Mouse (Mus musculus) G1E-ER4 (cell line): Measurements from ENCODE around the gene Kat6b. TPM values are rescaled to one million over a fixed set of nuclear protein-coding genes. Genes with fewer than 3 reads are reported as not detected.

Experiments used
- GATA1 ChIP-seq: IDR thresholded peaks from one replicate; pipeline ENCODE4 v1.8.0; 2012; ENCODE audit warnings: low read length, inconsistent platforms
- polyA plus RNA-seq: library from polyadenylated mRNA; stranded (reverse); fragments of >175 nt; gene quantifications from 2 replicates; pipeline ENCODE4 v1.2.3, GENCODE M21; 2012

Kat6b gene
- polyA plus RNA-seq, 1 experiment: 3.5 TPM

DNA sequence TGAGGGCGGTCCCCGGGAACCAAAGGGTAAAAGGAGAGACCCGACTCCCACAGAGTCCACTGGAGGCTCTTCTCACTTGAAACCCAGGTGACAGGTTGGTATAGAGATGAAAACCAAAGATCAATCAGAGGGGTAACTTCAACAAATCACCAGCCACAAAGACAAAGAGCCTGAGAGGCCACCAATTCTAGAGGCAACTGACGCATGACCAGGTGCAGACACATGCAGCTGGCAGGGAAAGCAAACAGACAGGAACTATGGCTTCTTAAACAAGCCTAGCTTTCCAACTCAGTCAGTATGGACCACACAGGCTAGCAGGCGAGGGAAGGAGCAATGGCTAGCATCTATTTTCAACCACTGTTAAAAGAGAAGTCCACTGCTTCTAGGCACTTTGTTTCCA is 10.8 kb upstream of the Kat6b start:
- TF ChIP-seq GATA1: no peak

DNA sequence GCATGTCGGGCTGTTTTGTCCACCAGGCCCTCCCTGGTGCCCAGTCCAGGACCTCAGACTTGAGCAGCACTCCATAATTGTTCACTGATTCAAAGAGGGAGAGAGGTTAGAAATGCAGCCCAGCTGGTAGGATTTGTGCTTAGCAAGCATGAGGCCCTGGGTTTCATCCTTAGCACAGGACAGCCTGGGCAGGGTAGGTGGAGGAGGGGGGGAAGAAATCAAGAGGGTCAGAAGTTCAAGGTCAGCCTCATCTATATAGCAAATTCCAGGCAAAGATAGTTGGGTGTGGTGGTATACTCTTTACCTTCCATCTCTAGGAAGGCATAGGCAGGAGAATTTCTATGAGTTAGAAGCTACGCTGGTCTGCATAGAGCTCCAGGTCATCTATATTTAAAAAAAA is 9.3 kb upstream of the Kat6b start:
- TF ChIP-seq GATA1: no peak

DNA sequence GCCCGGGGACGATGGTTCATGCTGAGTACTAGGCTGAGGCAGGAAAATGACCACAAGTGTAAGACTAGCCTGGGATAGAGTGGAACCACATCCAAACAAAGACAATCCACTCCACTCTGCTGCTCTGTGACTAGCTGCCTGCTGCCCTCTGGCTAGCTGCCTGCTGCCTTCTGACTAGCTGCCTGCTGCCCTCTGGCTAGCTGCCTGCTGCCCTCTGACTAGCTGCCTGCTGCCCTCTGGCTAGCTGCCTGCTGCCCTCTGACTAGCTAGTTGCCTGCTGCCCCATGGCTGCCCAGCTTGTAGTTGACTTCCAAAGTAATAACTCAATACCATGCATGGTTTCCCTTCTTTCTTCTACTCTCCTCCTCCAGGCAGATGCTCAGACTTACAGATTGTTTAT is 4.1 kb upstream of the Kat6b start:
- no peak for TF ChIP-seq GATA1

- TF ChIP-seq GATA1: no peak
Measured at GRCm38 (mm10) chr14:21479566-21479965, 1.7 kb upstream of the Kat6b start.

DNA sequence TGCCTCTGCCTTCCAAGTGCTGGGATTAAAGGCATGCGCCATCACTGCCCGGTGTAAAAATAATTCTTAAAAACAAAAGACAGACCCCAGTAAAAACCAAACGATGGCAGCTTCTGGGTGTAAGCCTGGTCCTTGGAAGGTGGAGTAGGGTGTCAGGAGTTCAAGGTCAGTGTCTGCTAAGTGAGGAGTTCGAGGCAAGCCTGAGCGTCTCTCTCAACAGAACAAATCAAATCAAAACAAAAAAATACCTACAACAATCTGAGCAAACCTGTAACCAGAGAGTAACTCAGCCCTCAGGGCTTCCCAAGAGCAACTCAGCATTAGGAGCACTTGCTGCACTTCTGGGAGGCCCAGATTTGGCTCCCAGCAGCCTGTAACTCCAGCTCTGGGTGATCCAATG is 1.0 kb upstream of the Kat6b start:
- TF ChIP-seq GATA1: no peak

GRCm38 (mm10) chr14:21484199-21484598 is 3.0 kb downstream of the Kat6b start:
- no peak for TF ChIP-seq GATA1

DNA sequence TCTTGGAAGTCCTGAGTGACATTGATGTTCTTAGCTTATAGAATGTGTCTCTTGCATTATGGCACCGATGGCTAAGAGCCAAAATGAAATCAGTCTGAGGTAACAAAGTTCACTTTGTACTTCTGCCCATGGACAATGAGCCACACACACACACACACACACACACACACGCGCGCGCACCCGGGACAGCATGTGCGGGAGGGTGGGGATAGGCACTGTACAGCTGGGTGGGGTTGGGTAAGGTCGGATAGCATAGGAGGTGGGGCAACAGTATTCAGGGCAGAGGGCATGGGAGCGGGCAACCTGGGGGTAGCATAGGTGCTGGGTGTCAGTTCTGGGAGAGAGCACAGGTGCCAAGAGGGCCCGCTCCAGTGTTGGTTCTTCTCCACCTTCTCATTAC is 3.5 kb downstream of the Kat6b start:
- no peak for TF ChIP-seq GATA1

DNA sequence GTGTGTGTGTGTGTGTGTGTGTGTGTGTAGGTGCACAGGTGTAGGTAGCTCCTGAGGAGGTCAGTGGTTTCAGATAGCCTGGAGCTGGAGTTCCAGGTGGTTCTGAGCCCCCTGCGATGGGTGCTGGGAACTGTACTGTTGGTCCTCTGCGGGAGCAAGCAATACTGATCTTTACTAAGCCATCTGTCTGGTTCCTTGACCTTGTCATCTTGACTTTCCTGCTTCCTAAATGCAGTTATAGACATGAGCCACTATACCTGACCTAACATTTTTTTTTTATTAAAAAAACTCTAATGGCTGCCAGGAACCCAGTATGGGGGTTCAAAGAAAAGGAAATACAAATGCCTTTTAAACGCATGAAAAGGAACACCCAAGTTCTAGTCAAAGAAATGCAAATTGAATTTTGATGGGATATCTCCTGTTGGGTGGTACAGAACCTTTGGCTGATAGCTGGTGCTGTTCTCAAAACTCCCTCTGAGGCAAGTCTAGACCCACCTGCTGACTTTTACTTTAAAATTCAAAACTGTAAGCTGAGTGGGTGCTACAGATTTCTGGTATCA is 4.8 kb downstream of the Kat6b start:
- TF ChIP-seq GATA1: no peak

DNA sequence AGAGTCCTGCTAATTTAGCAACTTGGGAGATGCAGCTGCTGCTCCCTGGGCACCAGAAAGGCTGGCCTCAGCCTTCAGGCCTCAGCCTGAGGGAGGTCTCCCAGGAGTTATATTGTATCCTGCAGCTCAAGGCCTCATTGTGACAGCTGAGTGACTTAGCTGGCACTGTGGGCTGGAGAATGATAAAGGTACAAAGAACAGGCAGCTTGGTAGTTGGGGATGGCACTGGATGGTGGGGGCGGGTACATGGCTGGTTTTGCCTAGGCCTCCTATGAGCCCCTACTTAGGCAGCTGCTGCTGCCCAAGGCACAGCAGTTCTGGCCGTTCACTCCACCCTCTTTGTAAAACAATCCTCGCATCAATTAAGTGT is 7.9 kb downstream of the Kat6b start:
- no peak for TF ChIP-seq GATA1

GRCm38 (mm10) chr14:21490141-21490540 is 8.9 kb downstream of the Kat6b start:
- no peak for TF ChIP-seq GATA1

DNA sequence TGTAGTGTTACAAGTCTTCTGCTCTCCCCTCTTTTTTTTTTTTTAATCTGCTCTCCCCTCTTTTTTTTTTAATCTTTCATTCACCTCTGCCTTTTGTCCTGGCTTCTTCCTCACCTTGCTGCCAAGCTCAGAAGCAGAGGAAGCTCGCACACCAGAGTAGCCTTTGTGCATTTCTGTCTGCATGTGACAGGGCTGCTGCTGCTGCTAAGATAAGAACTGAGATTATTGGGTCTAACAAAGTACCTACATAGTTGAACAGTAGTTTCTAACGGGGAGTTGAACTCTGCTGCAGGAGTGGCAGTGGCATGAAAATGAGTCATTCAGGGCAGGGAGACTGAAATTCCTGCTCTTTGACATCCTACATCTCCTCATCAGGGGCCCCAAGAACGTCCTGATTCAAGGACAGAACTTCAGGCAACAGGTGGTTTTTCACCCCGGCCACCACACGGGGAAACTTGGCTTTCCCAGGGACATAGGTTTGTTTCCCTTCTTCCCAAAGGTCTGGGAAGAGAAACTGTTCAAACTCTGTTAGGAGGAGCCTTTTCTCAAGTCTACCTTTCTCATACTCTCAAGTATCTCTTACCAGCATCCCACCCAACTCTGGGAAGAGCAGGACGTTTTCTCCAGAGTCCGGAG is 17.2 kb downstream of the Kat6b start:
- TF ChIP-seq GATA1: no peak

- TF ChIP-seq GATA1: no peak
Measured at GRCm38 (mm10) chr14:21499011-21499581, 17.9 kb downstream of the Kat6b start.

GRCm38 (mm10) chr14:21499631-21500153 is 18.5 kb downstream of the Kat6b start:
- no peak for TF ChIP-seq GATA1

GRCm38 (mm10) chr14:21500154-21501047 is 19.2 kb downstream of the Kat6b start:
- no peak for TF ChIP-seq GATA1

GRCm38 (mm10) chr14:21501048-21501657 is 19.9 kb downstream of the Kat6b start:
- no peak for TF ChIP-seq GATA1

DNA sequence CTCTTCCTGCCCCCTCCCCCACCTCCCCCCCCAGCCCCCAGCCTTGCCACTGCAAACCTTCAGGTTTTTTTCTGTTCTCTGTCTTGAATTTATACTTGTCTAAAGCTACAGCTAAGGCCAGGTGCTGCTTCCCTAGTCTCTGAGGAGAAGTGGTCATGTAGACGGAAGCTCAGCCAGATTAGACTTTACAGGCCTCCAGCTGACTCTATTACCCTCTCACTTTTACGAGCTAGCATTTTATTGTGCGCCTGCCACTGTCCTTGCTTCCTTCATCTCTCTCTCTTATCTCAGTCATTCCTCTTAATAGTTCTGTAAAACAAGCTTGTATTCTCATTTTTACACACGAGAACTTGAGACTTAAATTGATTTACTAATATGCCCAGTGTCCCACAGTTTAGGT is 23.8 kb downstream of the Kat6b start:
- TF ChIP-seq GATA1: no peak
